Mouse (Mus musculus): Measurements from ENCODE around the gene Itpkb.

DNA sequence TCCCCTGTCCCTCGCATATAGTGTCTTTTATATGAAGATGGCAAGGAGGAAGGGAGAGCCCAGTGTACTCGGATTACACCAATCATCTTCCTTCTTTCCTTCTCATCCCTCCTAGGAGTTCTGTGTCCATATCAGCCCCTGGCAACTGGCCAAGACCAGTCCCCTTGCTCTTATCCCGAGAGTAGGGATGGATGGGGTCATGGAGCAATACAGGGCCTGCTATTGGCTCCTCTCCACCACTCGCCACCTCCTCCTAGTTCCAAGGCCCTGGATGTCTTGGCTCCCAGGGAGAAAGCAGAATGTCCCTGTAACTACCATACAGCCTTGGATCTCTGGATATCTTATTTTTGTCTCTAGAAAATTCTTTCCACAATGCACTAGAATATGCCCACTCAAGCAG, 84.8 kb downstream of the Itpkb start:
- TF ChIP-seq CTCF (IDR thresholded peaks at IDR 0.05; ENCODE audit: low read depth, low read length) (no peak), POLR2A (IDR thresholded peaks at IDR 0.05; ENCODE audit: borderline replicate concordance, low read depth, low read length) (no peak)
